Mouse (Mus musculus): ENCODE results near the gene Rtn4r. TPM values are rescaled to one million over a fixed set of nuclear protein-coding genes. Genes with fewer than 3 reads are reported as not detected.

The Rtn4r gene
- polyA plus RNA-seq (2015; fragmentation: Nextera tagmentation; extraction: Ambion mirVana) = 1.0 and 3.4 TPM in 2 replicates

- Histone ChIP-seq H3K27ac (ENCODE audit: low read length) (no peak within 1 kb of the TSS), H3K4me2 (replicated peaks; ENCODE audit: low read depth, low read length) (peak within 1 kb of the TSS; percentile 99), H3K4me1 (ENCODE audit: insufficient read depth, low read length) (peaks cover 11% of the 10 kb centered on the region), H3K9me3 (ENCODE audit: low read length) (no peaks in the 10 kb centered on the region), H3K4me3 (ENCODE audit: low read length) (peak within 1 kb of the TSS; percentile 67), H3K27me3 (ENCODE audit: insufficient read depth, low read length) (peaks cover 37% of the 10 kb centered on the region), H3K36me3 (ENCODE audit: insufficient read depth, low read length) (no peaks in the 10 kb centered on the region), H3K9ac (replicated peaks; ENCODE audit: low read length) (peak within 1 kb of the TSS; percentile 69)
- WGBS = 0% methylated on average over 42 of the region's 96 CpGs
- ATAC-seq (ENCODE audit: low FRiP score, low TSS enrichment) = peak; percentile 80
Measured at GRCm38 (mm10) chr16:18127241-18127861, at the start of gene Rtn4r. Rtn4r (plus strand) TSS chr16:18127642.

GRCm38 (mm10) chr16:18078314-18079015 lies 49.0 kb upstream of the Rtn4r start:
- ATAC-seq (ENCODE audit: low FRiP score, low TSS enrichment) = no peak
- Histone ChIP-seq H3K4me3 (ENCODE audit: low read length) (no peak overlapping the region), H3K4me2 (replicated peaks; ENCODE audit: low read depth, low read length) (no peak overlapping the region), H3K9ac (replicated peaks; ENCODE audit: low read length) (no peak overlapping the region), H3K27me3 (ENCODE audit: insufficient read depth, low read length) (no peaks in the 10 kb centered on the region), H3K36me3 (ENCODE audit: insufficient read depth, low read length) (peaks cover 4% of the 10 kb centered on the region; the same call in 1 of the 2 replicates), H3K9me3 (ENCODE audit: low read length) (no peaks in the 10 kb centered on the region), H3K4me1 (ENCODE audit: insufficient read depth, low read length) (no peaks in the 10 kb centered on the region; the same call in 1 of the 2 replicates), H3K27ac (ENCODE audit: low read length) (no peak overlapping the region)
- WGBS = 84% methylated on average over 5 of the region's 5 CpGs

GRCm38 (mm10) chr16:18079300-18079699 lies 48.1 kb upstream of the Rtn4r start:
- no peak overlapping the region for H3K27ac ChIP-seq (ENCODE audit: low read length)
- no peaks in the 10 kb centered on the region for H3K27me3 ChIP-seq (ENCODE audit: insufficient read depth, low read length)
- H3K9ac ChIP-seq (replicated peaks; ENCODE audit: low read length) = no peak overlapping the region
- H3K4me3 ChIP-seq (ENCODE audit: low read length) = no peak overlapping the region
- H3K4me2 ChIP-seq (replicated peaks; ENCODE audit: low read depth, low read length) = no peak overlapping the region
- no peaks in the 10 kb centered on the region for H3K9me3 ChIP-seq (ENCODE audit: low read length)
- 89% methylated on average over 2 of the region's 2 CpGs for WGBS
- no peak for ATAC-seq (ENCODE audit: low FRiP score, low TSS enrichment)
- no peaks in the 10 kb centered on the region for H3K4me1 ChIP-seq (ENCODE audit: insufficient read depth, low read length)
- peaks cover 4% of the 10 kb centered on the region; the same call in 1 of the 2 replicates for H3K36me3 ChIP-seq (ENCODE audit: insufficient read depth, low read length)

- H3K9me3 ChIP-seq (ENCODE audit: low read length) = no peaks in the 10 kb centered on the region
- H3K27me3 ChIP-seq (ENCODE audit: insufficient read depth, low read length) = no peaks in the 10 kb centered on the region
- no peak overlapping the region for H3K4me3 ChIP-seq (ENCODE audit: low read length)
- 83% methylated on average over 7 of the region's 7 CpGs for WGBS
- ATAC-seq (ENCODE audit: low FRiP score, low TSS enrichment) = no peak
- H3K4me1 ChIP-seq (ENCODE audit: insufficient read depth, low read length) = no peaks in the 10 kb centered on the region
- H3K4me2 ChIP-seq (replicated peaks; ENCODE audit: low read depth, low read length) = no peak overlapping the region
- H3K36me3 ChIP-seq (ENCODE audit: insufficient read depth, low read length) = peaks cover 4% of the 10 kb centered on the region; the same call in 1 of the 2 replicates
- H3K9ac ChIP-seq (replicated peaks; ENCODE audit: low read length) = no peak overlapping the region
- H3K27ac ChIP-seq (ENCODE audit: low read length) = no peak overlapping the region
Measured at GRCm38 (mm10) chr16:18080171-18080570, 47.3 kb upstream of the Rtn4r start.

GRCm38 (mm10) chr16:18081149-18081827 lies 46.2 kb upstream of the Rtn4r start:
- Histone ChIP-seq H3K9ac (replicated peaks; ENCODE audit: low read length) (no peak overlapping the region), H3K4me1 (ENCODE audit: insufficient read depth, low read length) (no peaks in the 10 kb centered on the region), H3K27me3 (ENCODE audit: insufficient read depth, low read length) (no peaks in the 10 kb centered on the region), H3K9me3 (ENCODE audit: low read length) (no peaks in the 10 kb centered on the region), H3K4me2 (replicated peaks; ENCODE audit: low read depth, low read length) (no peak overlapping the region), H3K36me3 (ENCODE audit: insufficient read depth, low read length) (peaks cover 4% of the 10 kb centered on the region; the same call in 1 of the 2 replicates), H3K4me3 (ENCODE audit: low read length) (no peak overlapping the region), H3K27ac (ENCODE audit: low read length) (no peak overlapping the region)
- ATAC-seq (ENCODE audit: low FRiP score, low TSS enrichment) = no peak
- 79% methylated on average over 10 of the region's 10 CpGs for WGBS

GRCm38 (mm10) chr16:18082291-18082690 lies 45.2 kb upstream of the Rtn4r start:
- H3K27me3 ChIP-seq (ENCODE audit: insufficient read depth, low read length) = no peaks in the 10 kb centered on the region
- no peaks in the 10 kb centered on the region for H3K9me3 ChIP-seq (ENCODE audit: low read length)
- no peak for ATAC-seq (ENCODE audit: low FRiP score, low TSS enrichment)
- no peak overlapping the region for H3K27ac ChIP-seq (ENCODE audit: low read length)
- 89% methylated on average over 1 of the region's 1 CpGs for WGBS
- no peak overlapping the region for H3K4me3 ChIP-seq (ENCODE audit: low read length)
- H3K4me2 ChIP-seq (replicated peaks; ENCODE audit: low read depth, low read length) = no peak overlapping the region
- H3K9ac ChIP-seq (replicated peaks; ENCODE audit: low read length) = no peak overlapping the region
- H3K36me3 ChIP-seq (ENCODE audit: insufficient read depth, low read length) = peaks cover 4% of the 10 kb centered on the region; the same call in 1 of the 2 replicates
- no peaks in the 10 kb centered on the region for H3K4me1 ChIP-seq (ENCODE audit: insufficient read depth, low read length)

- ATAC-seq (ENCODE audit: low FRiP score, low TSS enrichment) = no peak
- WGBS = 69% methylated on average over 18 of the region's 18 CpGs
- Histone ChIP-seq H3K4me3 (ENCODE audit: low read length) (no peak overlapping the region), H3K9me3 (ENCODE audit: low read length) (no peaks in the 10 kb centered on the region), H3K4me2 (replicated peaks; ENCODE audit: low read depth, low read length) (no peak overlapping the region), H3K27me3 (ENCODE audit: insufficient read depth, low read length) (no peaks in the 10 kb centered on the region), H3K4me1 (ENCODE audit: insufficient read depth, low read length) (peaks cover 7% of the 10 kb centered on the region; the same call in 1 of the 2 replicates), H3K36me3 (ENCODE audit: insufficient read depth, low read length) (peaks cover 4% of the 10 kb centered on the region; the same call in 1 of the 2 replicates), H3K9ac (replicated peaks; ENCODE audit: low read length) (0 out of 2 replicates have a peak overlapping the region, but pooled peaks have one; percentile 9), H3K27ac (ENCODE audit: low read length) (no peak overlapping the region)
Measured at GRCm38 (mm10) chr16:18083231-18083951, 44.1 kb upstream of the Rtn4r start.

- no peak for ATAC-seq (ENCODE audit: low FRiP score, low TSS enrichment)
- H3K4me1 ChIP-seq (ENCODE audit: insufficient read depth, low read length) = peaks cover 7% of the 10 kb centered on the region; the same call in 1 of the 2 replicates
- H3K36me3 ChIP-seq (ENCODE audit: insufficient read depth, low read length) = peaks cover 4% of the 10 kb centered on the region; the same call in 1 of the 2 replicates
- no peak overlapping the region for H3K4me2 ChIP-seq (replicated peaks; ENCODE audit: low read depth, low read length)
- H3K27me3 ChIP-seq (ENCODE audit: insufficient read depth, low read length) = no peaks in the 10 kb centered on the region
- H3K9me3 ChIP-seq (ENCODE audit: low read length) = no peaks in the 10 kb centered on the region
- H3K4me3 ChIP-seq (ENCODE audit: low read length) = no peak overlapping the region
- H3K27ac ChIP-seq (ENCODE audit: low read length) = no peak overlapping the region
- WGBS = 86% methylated on average over 7 of the region's 7 CpGs
- no peak overlapping the region for H3K9ac ChIP-seq (replicated peaks; ENCODE audit: low read length)
Measured at GRCm38 (mm10) chr16:18084262-18084661, 43.2 kb upstream of the Rtn4r start.

- WGBS = 83% methylated on average over 5 of the region's 5 CpGs
- no peak for ATAC-seq (ENCODE audit: low FRiP score, low TSS enrichment)
- Histone ChIP-seq H3K9me3 (ENCODE audit: low read length) (no peaks in the 10 kb centered on the region), H3K4me2 (replicated peaks; ENCODE audit: low read depth, low read length) (no peak overlapping the region), H3K4me3 (ENCODE audit: low read length) (no peak overlapping the region), H3K36me3 (ENCODE audit: insufficient read depth, low read length) (no peaks in the 10 kb centered on the region), H3K9ac (replicated peaks; ENCODE audit: low read length) (no peak overlapping the region), H3K27ac (ENCODE audit: low read length) (no peak overlapping the region), H3K27me3 (ENCODE audit: insufficient read depth, low read length) (no peaks in the 10 kb centered on the region), H3K4me1 (ENCODE audit: insufficient read depth, low read length) (peaks cover 10% of the 10 kb centered on the region)
Measured at GRCm38 (mm10) chr16:18087101-18087500, 40.3 kb upstream of the Rtn4r start.

All from kidney, embryonic 16.5 days (tissue).